Mouse (Mus musculus): ENCODE measurements around the gene Fam57b. TPM values are rescaled to one million over a fixed set of nuclear protein-coding genes. Genes with fewer than 3 reads are reported as not detected.

Gene Fam57b
- polyA plus RNA-seq, 1 experiment from 2014 or later, result 1.2 TPM

- Histone ChIP-seq H3K9me3 (no peaks in the 10 kb centered on the region), H3K4me2 (replicated peaks) (peak within 1 kb of the TSS; percentile 88), H3K27ac (peak within 1 kb of the TSS; percentile 86), H3K9ac (peak within 1 kb of the TSS; percentile 66), H3K36me3 (peaks cover 63% of the 10 kb centered on the region), H3K4me1 (peaks cover 25% of the 10 kb centered on the region), H3K27me3 (no peaks in the 10 kb centered on the region), H3K4me3 (peak within 1 kb of the TSS; percentile 73)
- ATAC-seq (ENCODE audit: insufficient number of reproducible peaks, insufficient read depth, low FRiP score, low TSS enrichment), result peak; percentile 82
- 2% methylated on average over 42 of the region's 42 CpGs for WGBS
Observed at GRCm38 (mm10) chr7:126861429-126862130, 64.1 kb downstream of the Fam57b start, which contains the start of gene Hirip3. TSS of gene Hirip3 (plus strand) at chr7:126861972.

GRCm38 (mm10) chr7:126862147-126862784 is 64.8 kb downstream of the Fam57b start, which contains the start of gene Ino80e:
TSS of gene Ino80e (minus strand) at chr7:126862377.
- H3K4me3 ChIP-seq, result peak within 1 kb of the TSS; percentile 73
- H3K27ac ChIP-seq, result peak within 1 kb of the TSS; percentile 86
- H3K4me1 ChIP-seq, result peaks cover 25% of the 10 kb centered on the region
- H3K27me3 ChIP-seq, result no peaks in the 10 kb centered on the region
- H3K36me3 ChIP-seq, result peaks cover 63% of the 10 kb centered on the region
- H3K9me3 ChIP-seq, result no peaks in the 10 kb centered on the region
- peak within 1 kb of the TSS; percentile 66 for H3K9ac ChIP-seq
- peak; percentile 42; the same call in 1 of the 2 replicates for ATAC-seq (ENCODE audit: insufficient number of reproducible peaks, insufficient read depth, low FRiP score, low TSS enrichment)
- H3K4me2 ChIP-seq (replicated peaks), result peak within 1 kb of the TSS; percentile 88
- under 1% methylated on average over 41 of the region's 41 CpGs for WGBS

DNA sequence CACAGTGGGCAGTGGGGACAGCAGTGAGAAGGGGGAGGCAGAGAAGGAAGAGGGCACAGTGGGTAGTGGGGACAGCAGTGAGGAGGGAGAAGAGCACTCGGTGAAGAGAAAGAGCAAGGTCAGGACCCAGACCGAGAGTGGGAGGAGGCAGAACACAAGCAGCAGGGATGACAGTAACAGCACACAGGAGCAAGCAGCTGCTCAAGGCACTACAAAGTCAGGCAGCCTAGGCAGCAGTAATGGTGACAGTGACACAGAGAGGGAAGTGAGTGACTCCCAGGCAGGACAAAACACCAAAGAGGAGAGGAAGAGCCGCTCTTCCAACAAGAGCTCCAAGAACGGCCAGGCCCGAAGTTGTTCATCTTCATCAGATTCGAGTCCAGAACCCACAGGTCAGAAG is 66.3 kb downstream of the Fam57b start:
- no peak for ATAC-seq (ENCODE audit: insufficient number of reproducible peaks, insufficient read depth, low FRiP score, low TSS enrichment)

GRCm38 (mm10) chr7:126867534-126867933 is 70.1 kb downstream of the Fam57b start:
- no peaks in the 10 kb centered on the region for H3K9me3 ChIP-seq
- no peak overlapping the region for H3K9ac ChIP-seq
- WGBS, result 83% methylated on average over 2 of the region's 2 CpGs
- H3K36me3 ChIP-seq, result peaks cover 89% of the 10 kb centered on the region
- H3K27me3 ChIP-seq, result no peaks in the 10 kb centered on the region
- no peak for ATAC-seq (ENCODE audit: insufficient number of reproducible peaks, insufficient read depth, low FRiP score, low TSS enrichment)
- peaks cover 18% of the 10 kb centered on the region for H3K4me1 ChIP-seq
- no peak overlapping the region for H3K4me3 ChIP-seq
- no peak overlapping the region for H3K4me2 ChIP-seq (replicated peaks)
- no peak overlapping the region for H3K27ac ChIP-seq

More for the DNA sequence above, 66.3 kb downstream of the Fam57b start:
- Histone ChIP-seq H3K36me3 (peaks cover 63% of the 10 kb centered on the region), H3K4me3 (peak overlapping the region; percentile 73), H3K27me3 (no peaks in the 10 kb centered on the region), H3K9me3 (no peaks in the 10 kb centered on the region), H3K27ac (peak overlapping the region; percentile 86), H3K4me2 (replicated peaks) (peak overlapping the region; percentile 88), H3K9ac (peak overlapping the region; percentile 66), H3K4me1 (peaks cover 25% of the 10 kb centered on the region)
- WGBS, result 71% methylated on average over 6 of the region's 6 CpGs

DNA sequence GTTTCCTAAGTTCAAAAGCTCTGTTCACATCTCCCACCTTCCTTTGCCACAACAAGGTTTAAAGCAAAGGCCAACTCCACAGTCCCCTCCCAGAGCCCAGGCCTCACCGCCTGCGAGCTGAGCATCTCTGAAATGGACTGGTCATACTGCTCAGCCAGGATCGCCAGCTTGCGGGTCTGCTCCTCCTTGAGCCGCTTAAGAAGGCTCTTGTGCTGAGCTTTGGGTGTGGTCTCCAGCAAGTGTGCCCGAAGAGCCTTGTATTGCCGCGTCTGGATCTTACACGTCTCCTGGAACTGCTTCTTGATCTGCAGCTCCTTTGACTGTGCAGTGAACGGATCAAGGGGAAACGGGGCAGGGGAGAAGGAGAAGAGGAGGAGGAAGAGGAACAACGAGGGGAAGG is 70.5 kb downstream of the Fam57b start:
- H3K27me3 ChIP-seq, result no peaks in the 10 kb centered on the region
- no peak overlapping the region for H3K9ac ChIP-seq
- no peak overlapping the region for H3K4me3 ChIP-seq
- peaks cover 15% of the 10 kb centered on the region for H3K4me1 ChIP-seq
- H3K4me2 ChIP-seq (replicated peaks), result no peak overlapping the region
- H3K9me3 ChIP-seq, result no peaks in the 10 kb centered on the region
- ATAC-seq (ENCODE audit: insufficient number of reproducible peaks, insufficient read depth, low FRiP score, low TSS enrichment), result no peak
- no peak overlapping the region for H3K27ac ChIP-seq
- WGBS, result 88% methylated on average over 12 of the region's 12 CpGs
- peaks cover 94% of the 10 kb centered on the region for H3K36me3 ChIP-seq

DNA sequence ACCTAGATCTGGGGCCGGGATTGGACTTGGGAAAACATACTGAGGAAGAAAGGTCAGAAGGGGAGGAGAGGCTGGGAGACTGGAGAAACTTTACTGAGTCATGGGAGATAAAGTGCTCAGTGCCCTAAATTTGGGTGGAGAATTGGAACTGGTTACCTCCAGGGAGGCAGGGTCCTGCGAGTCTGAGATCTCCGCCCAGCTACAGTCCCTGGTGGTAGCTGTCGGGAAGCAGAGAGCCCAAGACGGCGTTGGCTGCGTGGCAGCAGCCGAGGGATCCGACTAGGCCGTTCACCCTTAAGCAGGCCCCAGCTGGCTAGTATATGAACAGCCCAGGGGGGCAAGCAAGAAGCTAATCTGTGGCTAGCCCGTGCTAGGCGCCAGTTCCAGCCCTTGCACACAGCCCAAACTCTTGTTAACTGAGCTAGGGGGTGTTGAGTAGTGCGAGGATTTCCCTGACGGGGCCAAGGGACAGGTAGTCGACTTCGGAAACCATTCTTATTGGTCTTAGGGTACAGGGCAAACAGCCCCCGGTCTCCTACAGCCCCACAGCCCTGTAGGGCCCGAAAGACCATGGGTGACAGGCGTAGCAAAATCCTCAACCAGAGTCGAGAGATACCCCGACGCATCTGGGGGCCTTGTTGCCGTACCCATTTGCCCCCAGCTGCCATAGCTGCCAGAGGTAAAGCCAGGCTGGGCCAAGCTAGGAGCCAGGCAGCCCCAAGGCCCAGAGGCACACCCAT is 72.5 kb downstream of the Fam57b start:
- peaks cover 98% of the 10 kb centered on the region for H3K36me3 ChIP-seq
- H3K4me2 ChIP-seq (replicated peaks), result no peak overlapping the region
- H3K4me3 ChIP-seq, result no peak overlapping the region

DNA sequence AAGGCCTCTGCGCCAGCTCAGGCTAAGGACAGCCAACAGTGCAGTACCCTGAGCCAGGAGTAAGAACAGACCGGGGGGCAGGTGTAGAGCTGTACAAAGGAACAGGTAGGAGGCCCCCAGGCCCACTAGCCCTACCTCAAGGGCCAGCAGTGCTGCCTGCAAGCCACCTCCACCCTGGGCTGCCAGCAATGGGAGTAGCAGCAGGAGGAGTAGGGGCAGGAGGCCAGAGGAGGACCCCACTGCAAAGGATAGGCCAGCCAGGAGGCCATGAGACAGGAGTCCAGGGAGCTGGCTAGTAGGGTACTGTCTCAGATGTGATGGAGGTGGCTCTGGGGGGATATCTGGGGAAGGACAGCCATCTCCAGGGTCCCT is 73.0 kb downstream of the Fam57b start:
- no peak for ATAC-seq (ENCODE audit: insufficient number of reproducible peaks, insufficient read depth, low FRiP score, low TSS enrichment)
- Histone ChIP-seq H3K4me2 (replicated peaks) (no peak overlapping the region), H3K36me3 (peaks cover 98% of the 10 kb centered on the region), H3K4me1 (no peaks in the 10 kb centered on the region), H3K9ac (no peak overlapping the region), H3K27me3 (no peaks in the 10 kb centered on the region), H3K27ac (no peak overlapping the region), H3K4me3 (no peak overlapping the region), H3K9me3 (no peaks in the 10 kb centered on the region)
- 93% methylated on average over 2 of the region's 2 CpGs for WGBS

More for the DNA sequence above, 72.5 kb downstream of the Fam57b start:
- Histone ChIP-seq H3K9me3 (no peaks in the 10 kb centered on the region), H3K4me1 (no peaks in the 10 kb centered on the region), H3K9ac (no peak overlapping the region), H3K27me3 (no peaks in the 10 kb centered on the region), H3K27ac (no peak overlapping the region)
- no peak for ATAC-seq (ENCODE audit: insufficient number of reproducible peaks, insufficient read depth, low FRiP score, low TSS enrichment)
- WGBS, result 91% methylated on average over 23 of the region's 23 CpGs

- Histone ChIP-seq H3K4me1 (peaks cover 13% of the 10 kb centered on the region), H3K27ac (no peak overlapping the region), H3K36me3 (peaks cover 83% of the 10 kb centered on the region), H3K27me3 (no peaks in the 10 kb centered on the region), H3K9ac (no peak overlapping the region), H3K4me2 (replicated peaks) (no peak overlapping the region), H3K4me3 (no peak overlapping the region), H3K9me3 (no peaks in the 10 kb centered on the region)
- ATAC-seq (ENCODE audit: insufficient number of reproducible peaks, insufficient read depth, low FRiP score, low TSS enrichment), result no peak
- 94% methylated on average over 1 of the region's 1 CpGs for WGBS
Observed at GRCm38 (mm10) chr7:126877239-126877638, 79.8 kb downstream of the Fam57b start.

Other genes starting within 250 kb of the Fam57b start
- gene Eif3c, start 231.3 kb upstream of the Fam57b start, polyA plus RNA-seq (2016; fragmentation: Nextera tagmentation; extraction: Ambion mirVana), result 186 and 200 TPM in 2 replicates
- 0.59 and 0.96 TPM in 2 replicates for gene Apobr, start 212.7 kb upstream of the Fam57b start, polyA plus RNA-seq (2016; fragmentation: Nextera tagmentation; extraction: Ambion mirVana)
- gene Cln3, start 211.9 kb upstream of the Fam57b start, polyA plus RNA-seq (2016; fragmentation: Nextera tagmentation; extraction: Ambion mirVana), result 33.3 and 34.4 TPM in 2 replicates
- not detected in 2 replicates for gene Il27, start 202.7 kb upstream of the Fam57b start, polyA plus RNA-seq (2016; fragmentation: Nextera tagmentation; extraction: Ambion mirVana)
- 4.3 and 5.6 TPM in 2 replicates for gene Nupr1, start 166.8 kb upstream of the Fam57b start, polyA plus RNA-seq (2016; fragmentation: Nextera tagmentation; extraction: Ambion mirVana)
- gene Sgf29, start 148.4 kb upstream of the Fam57b start, polyA plus RNA-seq (2016; fragmentation: Nextera tagmentation; extraction: Ambion mirVana), result 43.6 and 48.2 TPM in 2 replicates
- 0.97 and 1.6 TPM in 2 replicates for gene Sult1a1, start 121.2 kb upstream of the Fam57b start, polyA plus RNA-seq (2016; fragmentation: Nextera tagmentation; extraction: Ambion mirVana)
- gene Bola2, start 102.3 kb upstream of the Fam57b start, polyA plus RNA-seq (2016; fragmentation: Nextera tagmentation; extraction: Ambion mirVana), result 138 and 141 TPM in 2 replicates
- 13.4 and 13.5 TPM in 2 replicates for gene Slx1b, start 101.9 kb upstream of the Fam57b start, polyA plus RNA-seq (2016; fragmentation: Nextera tagmentation; extraction: Ambion mirVana)
- gene Coro1a, start 89.9 kb upstream of the Fam57b start, polyA plus RNA-seq (2016; fragmentation: Nextera tagmentation; extraction: Ambion mirVana), result 37.8 and 39.0 TPM in 2 replicates
- gene Mapk3, start 38.1 kb upstream of the Fam57b start, polyA plus RNA-seq (2016; fragmentation: Nextera tagmentation; extraction: Ambion mirVana), result 52.2 and 54.5 TPM in 2 replicates
- gene Gdpd3, start 31.3 kb upstream of the Fam57b start, polyA plus RNA-seq (2016; fragmentation: Nextera tagmentation; extraction: Ambion mirVana), result 1.00 and 1.6 TPM in 2 replicates
- 118 and 119 TPM in 2 replicates for gene Ypel3, start 20.7 kb upstream of the Fam57b start, polyA plus RNA-seq (2016; fragmentation: Nextera tagmentation; extraction: Ambion mirVana)
- gene Tbx6, start 16.2 kb upstream of the Fam57b start, polyA plus RNA-seq (2016; fragmentation: Nextera tagmentation; extraction: Ambion mirVana), result 0.61 and 0.85 TPM in 2 replicates
- gene Ppp4c, start 5.2 kb upstream of the Fam57b start, polyA plus RNA-seq (2016; fragmentation: Nextera tagmentation; extraction: Ambion mirVana), result 362 and 385 TPM in 2 replicates
- gene 4930451I11Rik, start 34.0 kb downstream of the Fam57b start, polyA plus RNA-seq (2016; fragmentation: Nextera tagmentation; extraction: Ambion mirVana), result not detected in 2 replicates
- gene Doc2a, start 49.7 kb downstream of the Fam57b start, polyA plus RNA-seq (2016; fragmentation: Nextera tagmentation; extraction: Ambion mirVana), result 2.1 and 2.8 TPM in 2 replicates
- 43.7 and 45.6 TPM in 2 replicates for gene Hirip3, start 64.3 kb downstream of the Fam57b start, polyA plus RNA-seq (2016; fragmentation: Nextera tagmentation; extraction: Ambion mirVana)
- gene Ino80e, start 64.7 kb downstream of the Fam57b start, polyA plus RNA-seq (2016; fragmentation: Nextera tagmentation; extraction: Ambion mirVana), result 96.7 and 99.6 TPM in 2 replicates
- 57.7 and 61.3 TPM in 2 replicates for gene Taok2, start 87.0 kb downstream of the Fam57b start, polyA plus RNA-seq (2016; fragmentation: Nextera tagmentation; extraction: Ambion mirVana)
- gene Tmem219, start 125.2 kb downstream of the Fam57b start, polyA plus RNA-seq (2016; fragmentation: Nextera tagmentation; extraction: Ambion mirVana), result 18.6 and 22.2 TPM in 2 replicates
- gene Kctd13, start 131.2 kb downstream of the Fam57b start, polyA plus RNA-seq (2016; fragmentation: Nextera tagmentation; extraction: Ambion mirVana), result 20.6 and 25.0 TPM in 2 replicates
- gene Asphd1, start 151.9 kb downstream of the Fam57b start, polyA plus RNA-seq (2016; fragmentation: Nextera tagmentation; extraction: Ambion mirVana), result 0.55 and 0.77 TPM in 2 replicates
- gene Sez6l2, start 152.9 kb downstream of the Fam57b start, polyA plus RNA-seq (2016; fragmentation: Nextera tagmentation; extraction: Ambion mirVana), result 0.97 and 1.8 TPM in 2 replicates
- 88.0 and 94.0 TPM in 2 replicates for gene Cdipt, start 178.2 kb downstream of the Fam57b start, polyA plus RNA-seq (2016; fragmentation: Nextera tagmentation; extraction: Ambion mirVana)
- 0.53 and 1.6 TPM in 2 replicates for gene Cdiptos, start 178.4 kb downstream of the Fam57b start, polyA plus RNA-seq (2016; fragmentation: Nextera tagmentation; extraction: Ambion mirVana)
- gene Mvp, start 217.0 kb downstream of the Fam57b start, polyA plus RNA-seq (2016; fragmentation: Nextera tagmentation; extraction: Ambion mirVana), result 5.6 and 7.1 TPM in 2 replicates
- 0.37 TPM in 1 of 2 replicates, not detected in the other for gene Pagr1b, start 218.8 kb downstream of the Fam57b start, polyA plus RNA-seq (2016; fragmentation: Nextera tagmentation; extraction: Ambion mirVana)
- gene Pagr1a, start 219.7 kb downstream of the Fam57b start, polyA plus RNA-seq (2016; fragmentation: Nextera tagmentation; extraction: Ambion mirVana), result 51.4 and 76.7 TPM in 2 replicates
- 59.3 and 77.8 TPM in 2 replicates for gene Gm42742, start 223.4 kb downstream of the Fam57b start, polyA plus RNA-seq (2016; fragmentation: Nextera tagmentation; extraction: Ambion mirVana)
- gene Prrt2, start 223.5 kb downstream of the Fam57b start, polyA plus RNA-seq (2016; fragmentation: Nextera tagmentation; extraction: Ambion mirVana), result 8.9 and 9.6 TPM in 2 replicates
- 118 and 122 TPM in 2 replicates for gene Maz, start 229.4 kb downstream of the Fam57b start, polyA plus RNA-seq (2016; fragmentation: Nextera tagmentation; extraction: Ambion mirVana)
- gene Kif22, start 244.8 kb downstream of the Fam57b start, polyA plus RNA-seq (2016; fragmentation: Nextera tagmentation; extraction: Ambion mirVana), result 136 and 141 TPM in 2 replicates

Measured in embryonic facial prominence, embryonic 12.5 days (tissue).